Mouse (Mus musculus) CH12.LX (cell line): ENCODE data around the gene Chuk. TPM values are rescaled to one million over a fixed set of nuclear protein-coding genes. Genes with fewer than 3 reads are reported as not detected.

ENCODE experiments used
- DNase-seq: peaks from one replicate; pipeline ENCODE4 v3.0.0-alpha.2; 2013; ENCODE audit errors: extremely low read depth
- H3K27ac ChIP-seq: 2 replicates; pipeline ENCODE4 v1.5.1; 2012; ENCODE audit warnings: low read depth, mild to moderate bottlenecking, control low read depth, moderate library complexity; ENCODE audit not compliant: insufficient read depth
- H3K27me3 ChIP-seq: replicated peaks from 2 replicates; pipeline ENCODE3; 2012; ENCODE audit warnings: inconsistent platforms
- H3K36me3 ChIP-seq, 2 experiments: replicated peaks in 1 of 2; 2 replicates each; pipeline versions ENCODE3 to v1.6.1; 2012; ENCODE audit warnings: inconsistent platforms in 1 of 2, low read length in 1 of 2, mild to moderate bottlenecking in 1 of 2, mixed read lengths in 1 of 2, moderate library complexity in 1 of 2; ENCODE audit not compliant: control insufficient read depth in 1 of 2, insufficient read depth in 1 of 2
- H3K4me1 ChIP-seq, 2 experiments: 2 replicates each; pipeline ENCODE4 v1.6.1; 2012; ENCODE audit warnings: inconsistent platforms in 1 of 2, moderate library complexity in 1 of 2; ENCODE audit not compliant: insufficient read depth in 2 of 2, control insufficient read depth in 1 of 2
- H3K4me2 ChIP-seq: 2 replicates; pipeline ENCODE4 v1.6.1; 2012; ENCODE audit warnings: low read depth, mild to moderate bottlenecking, control low read depth; ENCODE audit not compliant: poor library complexity, insufficient read depth, severe bottlenecking
- H3K4me3 ChIP-seq, 3 experiments: fragments of 150-350 bp in 1 of 3; sonication (generic) in 1 of 3; replicated peaks in 1 of 3; 2 replicates each; pipeline versions ENCODE3 to v1.5.1; 2011 to 2012; ENCODE audit warnings: low read depth in 2 of 3, low read length in 2 of 3, mild to moderate bottlenecking in 2 of 3, moderate library complexity in 2 of 3, control low read depth in 1 of 3, improper control_type of control experiment in 1 of 3, inconsistent platforms in 1 of 3, mixed read lengths in 1 of 3; ENCODE audit not compliant: poor library complexity in 1 of 3
- H3K79me2 ChIP-seq: replicated peaks from 2 replicates; pipeline ENCODE4 v1.6.1; 2012; ENCODE audit warnings: mild to moderate bottlenecking, moderate library complexity; ENCODE audit not compliant: control insufficient read depth, poor library complexity, insufficient read depth, severe bottlenecking; ENCODE audit errors: extremely low read depth
- H3K9ac ChIP-seq: 2 replicates; pipeline ENCODE4 v1.6.1; 2012; ENCODE audit warnings: low read depth, mild to moderate bottlenecking, control low read depth, moderate library complexity; ENCODE audit not compliant: insufficient read depth
- H3K9me3 ChIP-seq: replicated peaks from 2 replicates; pipeline ENCODE3; 2012; ENCODE audit warnings: low read length, inconsistent platforms, mixed read lengths
- CTCF ChIP-seq, 2 experiments: IDR thresholded peaks in 1 of 2; conservative IDR thresholded peaks in 1 of 2; 2 replicates each; pipeline ENCODE4 v1.5.1; 2011 to 2012; ENCODE audit warnings: low read depth in 2 of 2, low read length in 2 of 2, improper control_type of control experiment in 1 of 2, inconsistent platforms in 1 of 2, mild to moderate bottlenecking in 1 of 2, moderate library complexity in 1 of 2
- ELF1 ChIP-seq: IDR thresholded peaks from 2 replicates; pipeline ENCODE4 v1.6.1; 2014; ENCODE audit warnings: low read depth, mild to moderate bottlenecking, inconsistent platforms, low read length, improper control_type of control experiment
- GABPA ChIP-seq: IDR thresholded peaks from 2 replicates; pipeline ENCODE4 v1.6.1; 2012; ENCODE audit warnings: low read depth, low read length, improper control_type of control experiment, inconsistent platforms; ENCODE audit not compliant: insufficient replicate concordance
- IRF4 ChIP-seq: IDR thresholded peaks from 2 replicates; pipeline ENCODE4 v1.6.1; 2014; ENCODE audit warnings: low read depth, mild to moderate bottlenecking, inconsistent platforms, low read length, improper control_type of control experiment
- KAT2A ChIP-seq: IDR thresholded peaks from 2 replicates; pipeline ENCODE4 v1.6.1; 2012; ENCODE audit warnings: low read length, improper control_type of control experiment, inconsistent platforms; ENCODE audit not compliant: insufficient replicate concordance
- MAZ ChIP-seq: IDR thresholded peaks from 2 replicates; pipeline ENCODE4 v1.6.1; 2012; ENCODE audit warnings: low read depth, mild to moderate bottlenecking, inconsistent platforms, low read length, improper control_type of control experiment, moderate library complexity
- MXI1 ChIP-seq: IDR thresholded peaks from 2 replicates; pipeline ENCODE4 v1.6.1; 2011; ENCODE audit warnings: mild to moderate bottlenecking, low read depth, low read length, improper control_type of control experiment
- MYC ChIP-seq: IDR thresholded peaks from 2 replicates; pipeline ENCODE4 v1.6.1; 2011; ENCODE audit warnings: low read depth, mild to moderate bottlenecking, improper control_type of control experiment, low read length
- RAD21 ChIP-seq: IDR thresholded peaks from 2 replicates; pipeline ENCODE4 v1.6.1; 2011; ENCODE audit warnings: low read depth, mild to moderate bottlenecking, low read length, improper control_type of control experiment, moderate library complexity
- ZKSCAN1 ChIP-seq: IDR thresholded peaks from 2 replicates; pipeline ENCODE4 v1.6.1; 2012; ENCODE audit warnings: low read depth, inconsistent platforms, low read length, improper control_type of control experiment, borderline replicate concordance
- ZMIZ1 ChIP-seq: IDR thresholded peaks from 2 replicates; pipeline ENCODE4 v1.6.1; 2012; ENCODE audit warnings: low read depth, mild to moderate bottlenecking, inconsistent platforms, low read length, improper control_type of control experiment
- ZNF384 ChIP-seq: IDR thresholded peaks from 2 replicates; pipeline ENCODE4 v1.6.1; 2012; ENCODE audit warnings: low read depth, low read length, improper control_type of control experiment, inconsistent platforms
- dilution Hi-C: fragments of 300-500 bp; cut with MboI; formaldehyde crosslinking; loops from 2 replicates; pipeline ENCODE4 v1.14.3; 2020; ENCODE audit warnings: low sequenced_read_pairs; ENCODE audit not compliant: extremely low pct_unique_long_range_greater_than_20kb, extremely low pct_ligation_motif_present
- in situ Hi-C: fragments of 300-500 bp; cut with MboI; formaldehyde crosslinking; loops from 3 replicates; pipeline ENCODE4 v1.14.3; 2019; ENCODE audit warnings: low sequenced_read_pairs, low pct_ligation_motif_present, low pct_unique_long_range_greater_than_20kb, mixed read lengths
- polyA plus RNA-seq: library from polyadenylated mRNA; unstranded; fragments of >175 nt; gene quantifications from 2 replicates; pipeline ENCODE4 v1.2.1, GENCODE M21; 2012; ENCODE audit warnings: low read depth; ENCODE audit not compliant: insufficient read length
- total RNA-seq, 2 experiments: library from RNA; depleted of rRNA; stranded (reverse); fragments of 300-350 nt in 1 of 2; fragments of >200 nt in 1 of 2; gene quantifications; 2 replicates each; pipeline ENCODE4 v1.2.3; 2012 to 2014

Gene Chuk
- total and polyA plus RNA-seq, 3 experiments = 36.9 to 82.4 (median 42.7) TPM

- H3K4me3 ChIP-seq = no peak overlapping the region
- TF ChIP-seq ZKSCAN1 (no peak), RAD21 (no peak), ZMIZ1 (no peak), MYC (no peak), IRF4 (no peak), GABPA (no peak), MXI1 (no peak), MAZ (no peak)
- no peaks in the 10 kb centered on the region for H3K36me3 ChIP-seq
- dilution Hi-C loops (no loop called here), in situ Hi-C loops (no loop called here)
- H3K4me1 ChIP-seq = no peaks in the 10 kb centered on the region
- H3K27me3 ChIP-seq = peaks cover 14% of the 10 kb centered on the region
- no peak overlapping the region for H3K9ac ChIP-seq
- no peak overlapping the region for H3K4me2 ChIP-seq
- no peaks in the 10 kb centered on the region for H3K79me2 ChIP-seq
- no peaks in the 10 kb centered on the region for H3K9me3 ChIP-seq
- no peak overlapping the region for H3K27ac ChIP-seq
- DNase-seq = no peak
Observed at GRCm38 (mm10) chr19:44157005-44157404, 49.7 kb upstream of the Chuk start.

GRCm38 (mm10) chr19:44153781-44154180 lies 46.5 kb upstream of the Chuk start:
- no peaks in the 10 kb centered on the region for H3K9me3 ChIP-seq
- dilution Hi-C loops = no loop called here
- H3K4me2 ChIP-seq = no peak overlapping the region
- in situ Hi-C loops = no loop called here
- H3K36me3 ChIP-seq = no peaks in the 10 kb centered on the region
- no peak for DNase-seq
- no peak overlapping the region for H3K9ac ChIP-seq
- TF ChIP-seq ZNF384 = no peak
- H3K4me1 ChIP-seq = no peaks in the 10 kb centered on the region
- peaks cover 14% of the 10 kb centered on the region for H3K27me3 ChIP-seq
- no peak overlapping the region for H3K4me3 ChIP-seq
- no peaks in the 10 kb centered on the region for H3K79me2 ChIP-seq
- no peak overlapping the region for H3K27ac ChIP-seq

GRCm38 (mm10) chr19:44148991-44149390 lies 41.7 kb upstream of the Chuk start:
- Histone ChIP-seq H3K9me3 (no peaks in the 10 kb centered on the region), H3K27ac (no peak overlapping the region), H3K4me3 (no peak overlapping the region), H3K9ac (no peak overlapping the region), H3K4me2 (no peak overlapping the region), H3K4me1 (peaks cover 7 to 19% of the 10 kb centered on the region in 2 experiments; a peak in 3 of 4 replicates), H3K27me3 (peaks cover 9% of the 10 kb centered on the region), H3K79me2 (peaks cover 17% of the 10 kb centered on the region), H3K36me3 (peaks cover 7% of the 10 kb centered on the region in 2 experiments)
- TF ChIP-seq MYC (no peak), CTCF (conservative IDR thresholded peaks at IDR 0.05 in 1 of 2, IDR thresholded peaks at IDR 0.05 in 1 of 2; ENCODE audit: low read depth in 2 of 2, low read length in 2 of 2) (no peak), ELF1 (no peak), KAT2A (no peak)
- in situ Hi-C loops = no loop called here
- DNase-seq = no peak
- dilution Hi-C loops = no loop called here
